Mouse (Mus musculus): ENCODE measurements around the gene Ccdc106.

The Ccdc106 gene

GRCm38 (mm10) chr7:5080010-5080751, 59.8 kb downstream of the Ccdc106 start, which contains the start of gene Epn1:
Gene Epn1, plus strand, starts transcription at chr7:5080235.
- peak; percentile 98 for DNase-seq (ENCODE audit: inconsistent age in 2 of 2, low spot score in 1 of 2)

DNA sequence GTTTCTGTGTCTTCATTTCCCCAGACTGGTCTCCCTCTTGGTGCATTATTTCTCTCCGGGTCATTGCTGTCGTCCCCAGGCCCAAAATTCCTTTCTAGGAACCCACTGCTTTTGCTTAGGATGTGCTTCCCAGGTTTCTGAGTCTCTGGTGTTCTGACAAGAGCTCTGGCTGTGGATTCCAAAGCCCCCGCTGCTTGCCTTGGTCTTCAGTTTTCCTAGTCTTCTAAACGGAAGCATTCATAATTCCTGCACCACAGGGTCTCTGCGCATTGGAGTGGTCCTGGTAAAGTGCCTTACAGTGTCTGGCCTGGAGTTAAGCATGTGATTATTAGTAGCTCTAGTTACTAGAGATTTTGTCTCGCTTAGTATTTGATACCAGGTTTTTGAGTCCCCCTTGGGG, 60.5 kb downstream of the Ccdc106 start:
- no peak for DNase-seq (ENCODE audit: inconsistent age in 2 of 2, low spot score in 1 of 2)

- DNase-seq (ENCODE audit: inconsistent age in 2 of 2, low spot score in 1 of 2): no peak
Observed at GRCm38 (mm10) chr7:5081241-5081640, 60.9 kb downstream of the Ccdc106 start.

DNA sequence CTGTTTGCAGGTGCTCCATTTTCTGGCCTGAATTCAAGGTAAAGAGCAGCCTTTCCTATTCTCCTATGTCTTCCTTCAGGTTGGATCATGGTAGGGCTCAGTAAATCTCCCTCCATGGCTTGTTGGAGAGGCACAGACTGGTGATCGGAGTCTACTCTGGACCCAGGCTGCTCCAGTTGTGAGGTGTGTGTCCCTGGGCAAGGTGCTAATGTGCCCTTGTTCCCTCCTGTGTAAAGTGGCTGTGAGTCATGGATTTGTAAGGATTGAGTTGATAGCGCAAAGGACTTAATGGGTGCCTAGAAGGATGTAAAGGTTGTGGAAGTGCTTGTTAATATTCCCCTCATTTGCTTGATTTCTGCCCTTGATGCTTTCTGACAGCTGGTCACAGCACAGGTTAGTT, 61.6 kb downstream of the Ccdc106 start:
- DNase-seq (ENCODE audit: inconsistent age in 2 of 2, low spot score in 1 of 2): no peak

GRCm38 (mm10) chr7:5083325-5084105, 63.2 kb downstream of the Ccdc106 start:
- no peak for DNase-seq (ENCODE audit: inconsistent age in 2 of 2, low spot score in 1 of 2)

DNA sequence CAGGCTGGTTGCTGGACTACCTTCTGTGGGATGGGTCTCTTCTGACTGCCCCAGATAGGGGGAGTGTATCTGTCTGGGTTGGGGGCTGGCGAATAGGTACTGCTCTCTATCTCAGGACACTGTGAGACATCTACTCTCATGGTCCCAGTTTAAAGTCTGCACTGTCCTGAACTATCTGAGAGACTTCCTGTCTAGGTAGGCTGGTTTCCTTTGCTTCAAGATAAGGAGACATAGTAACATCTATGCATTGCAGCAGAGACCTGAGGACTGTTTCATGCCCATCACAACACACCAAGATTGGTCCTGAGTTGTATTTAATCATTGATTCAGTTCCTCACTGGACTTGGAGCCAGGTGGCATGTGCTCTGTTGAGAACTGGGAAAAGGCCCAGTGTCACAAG, 65.2 kb downstream of the Ccdc106 start:
- DNase-seq (ENCODE audit: inconsistent age in 2 of 2, low spot score in 1 of 2): no peak

- no peak for DNase-seq (ENCODE audit: inconsistent age in 2 of 2, low spot score in 1 of 2)
Observed at GRCm38 (mm10) chr7:5086921-5087440, 66.6 kb downstream of the Ccdc106 start.

- DNase-seq (ENCODE audit: inconsistent age in 2 of 2, low spot score in 1 of 2): no peak
Observed at GRCm38 (mm10) chr7:5087886-5088285, 67.5 kb downstream of the Ccdc106 start.

DNA sequence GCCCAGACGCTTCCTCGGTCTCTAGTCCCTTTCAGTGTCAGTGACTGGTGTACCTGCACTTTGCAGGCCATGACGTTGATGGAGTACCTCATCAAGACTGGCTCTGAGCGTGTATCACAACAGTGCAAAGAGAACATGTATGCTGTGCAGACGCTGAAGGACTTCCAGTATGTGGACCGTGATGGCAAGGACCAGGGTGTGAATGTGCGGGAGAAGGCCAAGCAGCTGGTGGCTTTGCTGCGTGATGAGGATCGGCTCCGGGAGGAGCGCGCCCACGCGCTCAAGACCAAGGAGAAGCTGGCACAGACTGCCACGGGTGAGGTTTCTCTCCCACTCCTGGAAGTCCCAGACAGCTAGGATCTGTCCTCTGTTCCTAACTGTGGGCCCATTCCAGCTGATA, 69.5 kb downstream of the Ccdc106 start:
- no peak for DNase-seq (ENCODE audit: inconsistent age in 2 of 2, low spot score in 1 of 2)

DNA sequence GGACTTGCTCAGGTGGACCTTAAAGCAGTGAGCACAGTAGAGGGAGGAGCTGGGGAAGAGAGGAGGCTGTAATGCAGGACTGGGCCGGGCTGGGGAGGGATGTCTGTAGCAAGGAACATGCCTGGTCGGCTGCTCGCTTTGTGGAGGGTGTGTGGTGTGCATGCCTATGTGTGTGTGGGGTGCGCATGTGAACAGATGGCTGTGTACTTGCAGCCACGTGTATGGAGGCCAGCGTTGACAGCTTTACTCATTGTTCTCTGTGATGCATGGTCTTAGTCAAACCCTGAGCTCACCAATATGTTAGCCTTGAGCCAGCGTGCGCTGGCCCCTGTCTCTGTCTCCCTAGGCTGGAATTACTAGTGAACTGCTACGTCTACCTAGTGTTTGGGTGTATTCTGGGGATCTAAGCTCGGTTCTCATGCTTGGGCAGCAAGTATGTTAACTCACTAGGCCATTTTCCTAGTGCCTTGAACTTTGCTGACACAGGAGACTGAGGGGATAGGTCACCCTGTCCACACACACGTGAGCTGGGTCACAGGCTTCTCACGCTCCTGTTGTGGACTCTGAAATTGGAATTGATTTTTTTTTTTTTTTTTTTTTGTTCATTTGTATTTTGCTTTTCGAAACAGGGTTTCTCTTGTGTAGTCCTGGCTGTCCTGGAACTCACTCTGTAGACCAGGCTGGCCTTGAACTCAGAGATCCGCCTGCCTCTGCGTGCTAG, 70.8 kb downstream of the Ccdc106 start:
- peak; percentile 32 to 66 for DNase-seq (ENCODE audit: inconsistent age in 2 of 2, low spot score in 1 of 2)

- DNase-seq (ENCODE audit: inconsistent age in 2 of 2, low spot score in 1 of 2): no peak
Observed at GRCm38 (mm10) chr7:5092381-5092780, 72.0 kb downstream of the Ccdc106 start.

DNA sequence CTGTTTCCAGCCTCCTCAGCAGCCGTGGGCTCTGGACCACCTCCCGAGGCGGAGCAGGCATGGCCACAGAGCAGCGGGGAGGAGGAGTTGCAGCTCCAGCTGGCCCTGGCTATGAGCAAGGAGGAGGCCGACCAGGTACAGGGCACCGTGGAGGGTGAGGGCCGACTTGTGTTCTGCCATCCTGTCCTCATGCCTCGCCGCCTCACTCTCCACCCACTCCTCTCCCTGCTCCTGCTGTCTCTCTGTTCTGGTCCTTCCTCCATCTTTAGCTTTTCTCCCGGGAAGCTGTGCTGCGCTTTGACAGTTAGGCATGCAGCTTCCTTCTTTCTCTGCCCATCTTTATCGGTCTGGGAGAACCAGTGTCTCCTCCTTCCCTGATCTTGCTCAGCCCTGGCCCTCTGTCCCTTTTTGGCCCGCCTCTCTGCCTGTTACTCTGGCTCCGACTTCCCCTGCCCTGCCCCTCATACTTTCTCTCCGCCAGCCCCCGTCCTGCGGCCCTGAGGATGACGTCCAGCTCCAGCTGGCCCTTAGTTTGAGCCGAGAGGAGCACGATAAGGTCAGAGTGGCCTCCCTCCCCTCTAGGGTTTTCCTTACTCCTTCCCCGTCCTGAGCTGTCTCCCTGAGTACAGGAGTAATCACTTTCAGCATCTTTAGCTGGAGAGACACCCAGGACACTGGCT, 72.6 kb downstream of the Ccdc106 start:
- peak in 1 of 2 experiments; percentile 34 for DNase-seq (ENCODE audit: inconsistent age in 2 of 2, low spot score in 1 of 2)

GRCm38 (mm10) chr7:5098769-5099168, 78.4 kb downstream of the Ccdc106 start:
- no peak for DNase-seq (ENCODE audit: inconsistent age in 2 of 2, low spot score in 1 of 2)

- DNase-seq (ENCODE audit: inconsistent age in 2 of 2, low spot score in 1 of 2): no peak
Observed at GRCm38 (mm10) chr7:5099796-5100195, 79.4 kb downstream of the Ccdc106 start.

GRCm38 (mm10) chr7:5101066-5101663, 80.8 kb downstream of the Ccdc106 start:
- DNase-seq (ENCODE audit: inconsistent age in 2 of 2, low spot score in 1 of 2): peak in 1 of 2 experiments; percentile 32

DNA sequence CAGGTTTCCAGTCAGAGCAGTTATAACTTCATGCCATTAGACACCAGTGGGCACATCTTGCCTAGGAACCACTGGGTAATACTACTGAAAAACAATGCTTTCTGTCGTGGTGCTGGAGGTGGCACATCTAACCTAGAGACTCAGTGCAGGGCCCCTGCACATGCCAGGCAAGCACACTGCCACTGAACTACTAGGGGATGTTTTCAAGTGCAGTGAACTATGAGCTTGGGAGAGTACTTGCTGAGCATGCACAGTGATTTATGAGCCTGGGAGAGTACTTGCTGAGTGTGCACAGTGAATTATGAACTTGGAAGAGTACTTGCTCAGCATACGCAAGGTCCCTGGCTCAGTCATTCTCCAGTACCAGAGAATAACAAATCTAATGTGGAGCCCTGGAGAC, 82.2 kb downstream of the Ccdc106 start:
- DNase-seq (ENCODE audit: inconsistent age in 2 of 2, low spot score in 1 of 2): peak in 1 of 2 experiments; percentile 29

- DNase-seq (ENCODE audit: inconsistent age in 2 of 2, low spot score in 1 of 2): no peak
Observed at GRCm38 (mm10) chr7:5108272-5108671, 87.9 kb downstream of the Ccdc106 start.

- DNase-seq (ENCODE audit: inconsistent age in 2 of 2, low spot score in 1 of 2): peak in 1 of 2 experiments; percentile 12
Observed at GRCm38 (mm10) chr7:5109301-5109700, 88.9 kb downstream of the Ccdc106 start.
